Mouse (Mus musculus) embryonic fibroblast, embryonic 13.5 days (primary cell): ENCODE data around the gene Fam168b.

ENCODE experiments used
- CTCF ChIP-seq: IDR thresholded peaks from 2 replicates; pipeline ENCODE4 v1.5.1; 2011; ENCODE audit warnings: mild to moderate bottlenecking, control low read depth, low read length, moderate library complexity, borderline replicate concordance; ENCODE audit not compliant: insufficient read depth
- POLR2A ChIP-seq: IDR thresholded peaks from 2 replicates; pipeline ENCODE4 v1.6.1; 2011; ENCODE audit warnings: low read depth, mild to moderate bottlenecking, control low read depth, low read length, moderate library complexity

GRCm38 (mm10) chr1:34853786-34854185 lies 10.9 kb upstream of the Fam168b start:
- TF ChIP-seq POLR2A, result no peak
- no peak for TF ChIP-seq CTCF
